Mouse (Mus musculus): ENCODE results near the gene Ubr3.

- TF ChIP-seq KAT2A (IDR thresholded peaks at IDR 0.05; ENCODE audit: insufficient replicate concordance, low read length): no peak
- TF ChIP-seq NRF1 (IDR thresholded peaks at IDR 0.05; ENCODE audit: low read depth, low read length): no peak
Observed at GRCm38 (mm10) chr2:70034895-70035294, 137.8 kb downstream of the Ubr3 start.
